Mouse (Mus musculus) thymus, adult 2 months (tissue): ENCODE measurements around the gene Smim11. TPM values are rescaled to one million over a fixed set of nuclear protein-coding genes. Genes with fewer than 3 reads are reported as not detected.

Experiments used
- DNase-seq: peaks from one replicate; pipeline ENCODE4 v3.0.0; 2021
- H3K27ac ChIP-seq: fragments of 200-500 bp; 2 replicates; pipeline ENCODE4 v1.5.1; 2012; ENCODE audit warnings: low read length, control low read depth; ENCODE audit not compliant: control insufficient read depth, insufficient read depth
- H3K27me3 ChIP-seq: fragments of 200-500 bp; 2 replicates; pipeline ENCODE4 v1.6.1; 2012; ENCODE audit warnings: mild to moderate bottlenecking, low read length, moderate library complexity, mixed read lengths; ENCODE audit not compliant: control insufficient read depth, insufficient read depth
- H3K36me3 ChIP-seq: fragments of 200-500 bp; 2 replicates; pipeline ENCODE4 v1.6.1; 2012; ENCODE audit warnings: mild to moderate bottlenecking, low read length, moderate library complexity; ENCODE audit not compliant: control insufficient read depth, insufficient read depth
- H3K4me1 ChIP-seq: fragments of 200-500 bp; replicated peaks from 2 replicates; pipeline ENCODE4 v1.6.1; 2012; ENCODE audit warnings: low read length; ENCODE audit not compliant: control insufficient read depth, insufficient read depth
- H3K4me3 ChIP-seq: fragments of 200-500 bp; 2 replicates; pipeline ENCODE4 v1.5.1; 2012; ENCODE audit warnings: mild to moderate bottlenecking, low read length, control low read depth, moderate library complexity; ENCODE audit not compliant: control insufficient read depth, insufficient read depth
- CTCF ChIP-seq: fragments of 200-500 bp; IDR thresholded peaks from 2 replicates; pipeline ENCODE4 v1.5.1; 2012; ENCODE audit warnings: mild to moderate bottlenecking, control low read depth, low read length, moderate library complexity, borderline replicate concordance; ENCODE audit not compliant: control insufficient read depth, poor library complexity, insufficient read depth; ENCODE audit errors: extremely low read depth
- POLR2A ChIP-seq: fragments of 200-500 bp; IDR thresholded peaks from 2 replicates; pipeline ENCODE4 v1.6.1; 2012; ENCODE audit warnings: mild to moderate bottlenecking, low read length, control low read depth, moderate library complexity; ENCODE audit not compliant: control insufficient read depth, poor library complexity, insufficient read depth; ENCODE audit errors: extremely low read depth
- WGBS: fragments of 180-500 bp; shearing (Covaris S2); methylation state at CpG from one replicate; pipeline ENCODE4 v1.1.7; 2018; 5-methylcytosine and 5-hydroxymethylcytosine counted together
- polyA plus RNA-seq: library from polyadenylated mRNA; depleted of rRNA; stranded (reverse); fragments of >200 nt; gene quantifications from 2 replicates; pipeline ENCODE4 v1.2.3, GENCODE M21; 2012; rRNA removed

Smim11 gene
- polyA plus RNA-seq, 1 experiment: 34.6 TPM

- Histone ChIP-seq H3K27me3 (no peaks in the 10 kb centered on the region), H3K27ac (no peak overlapping the region), H3K4me1 (no peaks in the 10 kb centered on the region), H3K4me3 (no peak overlapping the region), H3K36me3 (no peaks in the 10 kb centered on the region)
- TF ChIP-seq POLR2A: no peak
- DNase-seq: no peak
- WGBS: 93% methylated on average over 9 of the region's 9 CpGs
These were observed 55.9 kb downstream of the Smim11 start for GRCm38 (mm10) chr16:92357023-92357422.

- Histone ChIP-seq H3K4me3 (no peak overlapping the region), H3K27me3 (no peaks in the 10 kb centered on the region), H3K4me1 (no peaks in the 10 kb centered on the region), H3K27ac (no peak overlapping the region), H3K36me3 (no peaks in the 10 kb centered on the region)
- 92% methylated on average over 10 of the region's 10 CpGs for WGBS
- TF ChIP-seq POLR2A (no peak), CTCF (no peak)
- no peak for DNase-seq
These were observed 56.5 kb downstream of the Smim11 start for GRCm38 (mm10) chr16:92357566-92357965.

- Histone ChIP-seq H3K27ac (no peak overlapping the region), H3K4me3 (no peak overlapping the region), H3K36me3 (no peaks in the 10 kb centered on the region), H3K27me3 (no peaks in the 10 kb centered on the region), H3K4me1 (no peaks in the 10 kb centered on the region)
- whole genome bisulfite sequencing: 60% methylated on average over 9 of the region's 9 CpGs
- TF ChIP-seq POLR2A: no peak
- no peak for TF ChIP-seq CTCF
- no peak for DNase-seq
These were observed 57.6 kb downstream of the Smim11 start for GRCm38 (mm10) chr16:92358734-92359133.

GRCm38 (mm10) chr16:92359229-92359628, 58.1 kb downstream of the Smim11 start, which contains the start of gene Kcne1:
TSS of gene Kcne1 (minus strand) at chr16:92359468.
- Histone ChIP-seq H3K4me1 (no peaks in the 10 kb centered on the region), H3K4me3 (no peak within 1 kb of the TSS), H3K36me3 (no peaks in the 10 kb centered on the region), H3K27ac (no peak within 1 kb of the TSS), H3K27me3 (no peaks in the 10 kb centered on the region)
- no peak for TF ChIP-seq CTCF
- TF ChIP-seq POLR2A: no peak
- DNase-seq: no peak
- 79% methylated on average over 9 of the region's 9 CpGs for WGBS

- Histone ChIP-seq H3K4me1 (no peaks in the 10 kb centered on the region), H3K4me3 (no peak overlapping the region), H3K27ac (no peak overlapping the region), H3K36me3 (no peaks in the 10 kb centered on the region), H3K27me3 (no peaks in the 10 kb centered on the region)
- DNase-seq: no peak
- 88% methylated on average over 7 of the region's 7 CpGs for WGBS
- no peak for TF ChIP-seq POLR2A
- no peak for TF ChIP-seq CTCF
These were observed 59.6 kb downstream of the Smim11 start for GRCm38 (mm10) chr16:92360711-92361110.

Other genes with a start within 250 kb of the Smim11 start
- 26.2 and 27.2 TPM in 2 replicates for gene Mrps6, start 243.0 kb upstream of the Smim11 start, polyA plus RNA-seq
- gene Gm49711, start 243.0 kb upstream of the Smim11 start, polyA plus RNA-seq: not detected in 2 replicates
- gene Slc5a3, start 243.0 kb upstream of the Smim11 start, polyA plus RNA-seq: 3.2 and 3.5 TPM in 2 replicates
- gene Kcne2, start 8.9 kb upstream of the Smim11 start, polyA plus RNA-seq: 0.15 TPM in 1 of 2 replicates, not detected in the other
- 0.03 TPM in 1 of 2 replicates, not detected in the other for gene Fam243, start 20.2 kb downstream of the Smim11 start, polyA plus RNA-seq
- 0.04 and 1.5 TPM in 2 replicates for gene Kcne1, start 58.2 kb downstream of the Smim11 start, polyA plus RNA-seq
- 10.7 and 13.8 TPM in 2 replicates for gene Rcan1, start 169.6 kb downstream of the Smim11 start, polyA plus RNA-seq
- 0.09 and 0.22 TPM in 2 replicates for gene Clic6, start 184.4 kb downstream of the Smim11 start, polyA plus RNA-seq